Mouse (Mus musculus) ES-Bruce4 (cell line): ENCODE results near the gene Depdc7. TPM values are rescaled to one million over a fixed set of nuclear protein-coding genes. Genes with fewer than 3 reads are reported as not detected.

Source experiments
- H3K27ac ChIP-seq: 2 replicates; pipeline ENCODE4 v1.5.1; 2012; ENCODE audit warnings: low read length, inconsistent platforms; ENCODE audit not compliant: insufficient read depth
- H3K27me3 ChIP-seq: 2 replicates; pipeline ENCODE4 v1.6.1; 2012; ENCODE audit warnings: mild to moderate bottlenecking, low read length, inconsistent platforms; ENCODE audit not compliant: control insufficient read depth, poor library complexity, insufficient read depth, severe bottlenecking
- H3K36me3 ChIP-seq: 2 replicates; pipeline ENCODE4 v1.6.1; 2012; ENCODE audit warnings: inconsistent platforms, mild to moderate bottlenecking, low read length, moderate library complexity; ENCODE audit not compliant: control insufficient read depth, poor library complexity, insufficient read depth, severe bottlenecking
- H3K4me1 ChIP-seq: one replicate; pipeline ENCODE4 v1.8.1; 2011; ENCODE audit warnings: low read length; ENCODE audit not compliant: control insufficient read depth, insufficient read depth
- H3K4me3 ChIP-seq: 2 replicates; pipeline ENCODE4 v1.5.1; 2011; ENCODE audit warnings: low read depth, mild to moderate bottlenecking, low read length
- H3K9ac ChIP-seq: 2 replicates; pipeline ENCODE4 v1.6.1; 2012; ENCODE audit warnings: low read depth, mild to moderate bottlenecking, inconsistent platforms; ENCODE audit not compliant: poor library complexity, severe bottlenecking
- H3K9me3 ChIP-seq: replicated peaks from 2 replicates; pipeline ENCODE4 v1.6.1; 2012; ENCODE audit warnings: mild to moderate bottlenecking, low read length, inconsistent platforms; ENCODE audit not compliant: control insufficient read depth, poor library complexity, insufficient read depth, severe bottlenecking
- CTCF ChIP-seq: IDR thresholded peaks from one replicate; pipeline ENCODE4 v1.8.1; 2011; ENCODE audit warnings: low read depth, low read length
- EP300 ChIP-seq: IDR thresholded peaks from 2 replicates; pipeline ENCODE4 v1.6.1; 2011; ENCODE audit warnings: low read depth, low read length; ENCODE audit not compliant: insufficient read depth
- POLR2A ChIP-seq: IDR thresholded peaks from one replicate; pipeline ENCODE4 v1.8.1; 2011; ENCODE audit warnings: low read length; ENCODE audit not compliant: insufficient read depth
- polyA plus RNA-seq: library from polyadenylated mRNA; stranded (reverse); fragments of >200 nt; gene quantifications from 2 replicates; pipeline ENCODE4 v1.2.4, GENCODE M21; 2011; ENCODE audit warnings: low read depth; ENCODE audit not compliant: missing spikeins, insufficient read depth, insufficient read length

Gene Depdc7
- polyA plus RNA-seq, 1 experiment: 8.0 TPM

DNA sequence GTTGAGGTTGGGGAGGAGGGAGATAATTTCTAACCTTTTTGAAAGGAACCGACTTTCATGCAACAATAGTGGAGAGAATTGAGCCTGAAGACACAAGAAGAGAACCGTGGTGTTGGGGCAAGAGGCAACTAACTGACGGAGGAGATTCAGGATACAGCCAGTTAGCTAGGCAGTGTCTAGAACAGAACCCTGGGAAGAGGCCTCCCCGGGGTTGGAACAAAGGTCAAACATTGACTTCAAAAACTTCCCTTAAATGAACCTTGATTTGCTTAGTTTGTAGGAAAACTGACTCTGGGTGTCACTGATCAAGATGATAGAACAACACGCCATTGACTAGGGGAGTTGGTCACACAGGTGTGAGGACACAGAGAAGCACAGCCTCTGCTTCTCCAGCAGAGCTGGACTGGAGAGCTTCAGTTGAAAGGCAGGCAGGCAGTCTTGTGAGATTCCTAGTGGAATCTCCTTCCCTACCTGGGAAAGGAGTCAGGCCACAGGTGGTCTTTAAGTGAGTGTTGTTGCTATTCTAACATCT is 6.0 kb upstream of the Depdc7 start:
- Histone ChIP-seq H3K27ac (no peak overlapping the region), H3K9me3 (no peaks in the 10 kb centered on the region), H3K36me3 (no peaks in the 10 kb centered on the region), H3K9ac (no peak overlapping the region), H3K27me3 (no peaks in the 10 kb centered on the region), H3K4me1 (no peaks in the 10 kb centered on the region), H3K4me3 (no peak overlapping the region)
- no peak for TF ChIP-seq EP300
- TF ChIP-seq POLR2A: no peak

DNA sequence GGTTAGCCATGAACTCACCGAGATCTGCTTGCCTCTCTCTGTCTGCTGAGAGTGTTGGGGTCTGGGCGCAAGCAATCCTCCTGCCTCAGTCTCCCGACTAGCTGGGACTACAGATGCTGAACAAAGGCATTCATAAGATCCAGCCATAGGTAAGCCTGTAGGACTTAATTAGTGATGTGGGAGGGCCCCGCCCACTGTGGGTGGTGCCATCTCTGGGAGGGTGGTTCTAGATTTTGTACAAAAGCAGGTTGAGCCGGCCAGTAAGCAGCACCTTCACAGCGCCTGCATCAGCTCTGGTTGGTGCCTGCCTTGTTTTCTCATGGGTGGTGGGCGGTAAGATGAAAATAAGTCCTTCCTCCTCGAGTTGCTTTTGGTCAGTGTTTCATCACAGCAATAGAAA is 3.6 kb upstream of the Depdc7 start:
- H3K27me3 ChIP-seq: no peaks in the 10 kb centered on the region
- no peak overlapping the region for H3K9ac ChIP-seq
- H3K4me1 ChIP-seq: no peaks in the 10 kb centered on the region
- peak overlapping the region; percentile 50 for H3K4me3 ChIP-seq
- H3K27ac ChIP-seq: no peak overlapping the region
- no peaks in the 10 kb centered on the region for H3K36me3 ChIP-seq
- no peak for TF ChIP-seq CTCF
- TF ChIP-seq POLR2A: no peak
- no peaks in the 10 kb centered on the region for H3K9me3 ChIP-seq

DNA sequence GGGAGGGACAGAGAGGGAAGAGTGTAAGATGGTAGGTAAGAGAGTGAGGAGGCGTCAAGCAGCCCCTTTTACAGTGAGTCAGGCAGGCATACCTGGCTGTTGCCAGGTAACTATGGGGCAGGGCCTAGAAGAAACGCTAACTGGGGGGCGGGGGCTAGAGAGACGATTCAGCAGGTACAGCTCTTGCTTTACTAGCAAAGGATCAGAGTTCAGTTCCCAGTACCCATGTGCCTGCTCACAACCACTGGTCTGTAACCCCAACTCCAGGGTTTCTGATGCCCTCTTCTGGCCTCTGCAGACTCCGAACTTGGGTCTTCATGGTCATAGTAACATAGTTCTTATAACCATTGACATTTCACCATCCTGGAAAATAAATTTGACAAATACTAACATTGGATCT is 1.3 kb upstream of the Depdc7 start:
- H3K9ac ChIP-seq: no peak overlapping the region
- no peaks in the 10 kb centered on the region for H3K4me1 ChIP-seq
- H3K27ac ChIP-seq: no peak overlapping the region
- no peak overlapping the region for H3K4me3 ChIP-seq
- H3K9me3 ChIP-seq: no peaks in the 10 kb centered on the region
- no peaks in the 10 kb centered on the region for H3K27me3 ChIP-seq
- TF ChIP-seq EP300 (no peak), CTCF (peak; percentile 30), POLR2A (no peak)
- no peaks in the 10 kb centered on the region for H3K36me3 ChIP-seq

DNA sequence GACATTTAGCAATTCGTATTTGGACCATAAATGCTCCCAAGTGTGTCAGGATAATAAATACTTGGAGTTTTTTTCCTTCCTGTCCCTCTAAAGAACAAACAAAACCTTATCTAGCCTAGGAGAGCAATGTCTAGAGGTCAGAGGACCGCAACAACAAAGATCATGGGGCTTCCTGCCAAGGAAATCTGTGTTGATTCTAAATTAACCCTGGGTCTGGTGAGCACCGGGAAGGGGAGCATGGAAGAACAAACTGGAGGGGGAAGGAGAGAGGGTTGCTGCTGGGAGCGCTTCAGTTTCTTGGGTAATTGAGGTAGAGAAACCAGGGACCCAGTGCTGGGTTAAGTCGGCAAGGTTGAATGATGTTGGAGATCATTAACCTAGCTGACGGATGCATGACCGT is 482 bp upstream of the Depdc7 start:
- Histone ChIP-seq H3K4me3 (peak overlapping the region; percentile 50), H3K27ac (peak overlapping the region; percentile 30; the same call in 1 of the 2 replicates), H3K9ac (peak overlapping the region; percentile 97), H3K4me1 (no peaks in the 10 kb centered on the region), H3K36me3 (no peaks in the 10 kb centered on the region), H3K9me3 (no peaks in the 10 kb centered on the region), H3K27me3 (no peaks in the 10 kb centered on the region)
- TF ChIP-seq CTCF: no peak
- TF ChIP-seq EP300: no peak
- no peak for TF ChIP-seq POLR2A

DNA sequence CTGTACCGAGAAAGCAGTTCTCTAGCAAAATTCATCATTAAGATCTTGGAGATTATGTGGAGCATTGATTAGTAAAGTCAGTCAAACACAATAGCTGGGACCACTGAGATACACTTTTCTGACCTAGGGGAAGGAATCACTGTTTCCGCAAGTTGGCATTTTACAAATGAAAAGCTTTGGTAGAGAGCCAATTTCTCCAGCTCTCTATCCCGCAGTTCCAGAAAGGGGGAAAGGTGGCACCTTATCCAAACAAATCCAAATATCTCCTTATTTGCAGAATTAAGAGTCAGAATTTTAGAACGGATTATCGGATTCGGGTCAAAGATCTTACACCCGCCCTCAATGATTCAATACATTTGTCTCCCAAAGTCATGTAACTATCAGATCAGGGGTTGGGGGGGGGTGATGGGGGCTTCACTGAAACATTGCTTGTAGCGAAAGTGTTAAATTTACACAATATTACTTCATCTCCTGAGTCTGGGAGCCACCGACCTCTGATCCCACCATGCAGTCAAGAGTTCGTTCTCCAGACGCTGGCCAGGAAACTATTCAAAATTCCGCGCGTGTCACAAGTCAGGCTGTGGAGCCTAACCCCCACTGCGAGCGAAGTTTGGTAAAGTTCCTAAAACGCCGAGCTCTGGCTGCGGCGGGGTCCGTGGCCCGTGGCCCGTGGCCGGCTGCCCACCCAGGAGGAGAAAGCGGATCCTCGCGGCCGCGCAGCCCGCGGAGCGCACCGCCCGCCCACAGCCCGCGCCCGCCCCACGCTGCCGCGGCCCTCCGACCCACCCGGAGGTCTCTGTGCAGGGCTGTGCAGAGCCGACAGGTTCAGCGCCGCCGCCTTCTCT is 560 bp downstream of the Depdc7 start:
- H3K9ac ChIP-seq: peak overlapping the region; percentile 97
- H3K36me3 ChIP-seq: no peaks in the 10 kb centered on the region
- peak overlapping the region; percentile 67 for H3K4me3 ChIP-seq
- no peaks in the 10 kb centered on the region for H3K27me3 ChIP-seq
- no peaks in the 10 kb centered on the region for H3K4me1 ChIP-seq
- no peak for TF ChIP-seq POLR2A
- no peak for TF ChIP-seq CTCF
- TF ChIP-seq EP300: no peak
- no peak overlapping the region for H3K27ac ChIP-seq
- H3K9me3 ChIP-seq: no peaks in the 10 kb centered on the region

DNA sequence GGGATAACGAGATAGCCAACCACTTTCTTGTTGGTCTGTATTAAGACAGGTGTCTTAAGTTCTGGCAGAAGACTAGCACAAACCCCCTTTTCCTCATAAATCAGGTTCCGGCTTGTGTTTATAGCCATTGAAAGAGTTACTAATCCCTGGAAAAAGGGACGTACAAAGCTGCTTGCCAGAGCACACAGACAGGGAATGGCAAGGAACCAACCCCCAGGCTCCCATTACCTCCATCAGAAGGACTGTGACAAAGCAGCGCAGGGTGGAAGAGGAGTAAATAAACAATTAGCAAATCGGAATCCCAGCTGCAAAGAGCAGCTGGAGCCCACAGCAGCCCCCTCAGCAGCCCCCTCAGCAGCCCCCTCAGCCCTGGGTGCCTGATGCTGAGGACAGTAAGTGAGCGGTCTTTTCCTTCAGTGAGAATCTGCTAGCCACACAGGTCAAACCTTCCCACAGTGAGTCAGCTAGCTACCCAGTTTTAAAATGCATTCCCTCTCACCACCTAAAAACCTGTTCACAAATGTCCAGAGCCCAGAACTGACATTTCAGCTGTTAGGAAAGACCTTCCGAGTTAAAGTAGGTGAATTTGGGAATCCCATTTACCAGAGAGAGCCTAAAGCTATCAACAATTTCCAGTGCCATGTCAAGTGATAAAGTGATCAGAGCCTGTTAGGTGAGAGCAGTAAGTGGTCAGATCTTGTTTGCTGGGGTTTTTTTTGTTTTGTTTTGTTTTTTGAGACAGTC is 1.5 kb downstream of the Depdc7 start:
- no peaks in the 10 kb centered on the region for H3K27me3 ChIP-seq
- no peaks in the 10 kb centered on the region for H3K36me3 ChIP-seq
- no peak overlapping the region for H3K4me3 ChIP-seq
- H3K27ac ChIP-seq: no peak overlapping the region
- no peaks in the 10 kb centered on the region for H3K4me1 ChIP-seq
- no peak overlapping the region for H3K9ac ChIP-seq
- TF ChIP-seq POLR2A: no peak
- no peak for TF ChIP-seq CTCF
- TF ChIP-seq EP300: no peak
- H3K9me3 ChIP-seq: no peaks in the 10 kb centered on the region
